Mouse (Mus musculus) heart, embryonic 12.5 days (tissue): ENCODE results near the gene Slco6c1. TPM values are rescaled to one million over a fixed set of nuclear protein-coding genes. Genes with fewer than 3 reads are reported as not detected.

Source experiments
- ATAC-seq: fragments of 200-750 bp; cut with Nextera tagmentation; 2 replicates; pipeline ENCODE4 v1.8.0; 2017; ENCODE audit warnings: moderate TSS enrichment, moderate library complexity; ENCODE audit not compliant: insufficient number of reproducible peaks, low FRiP score
- H3K27ac ChIP-seq: fragments of 300-500 bp; sonication (generic); 2 replicates; pipeline ENCODE4 v1.5.1; 2016; ENCODE audit warnings: mild to moderate bottlenecking, moderate library complexity; ENCODE audit not compliant: poor library complexity, severe bottlenecking
- H3K27me3 ChIP-seq: fragments of 300-500 bp; sonication (generic); replicated peaks from 2 replicates; pipeline ENCODE4 v1.6.1; 2016; ENCODE audit warnings: mild to moderate bottlenecking, moderate library complexity
- H3K36me3 ChIP-seq: fragments of 300-500 bp; sonication (generic); 2 replicates; pipeline ENCODE4 v1.6.1; 2016; ENCODE audit warnings: mild to moderate bottlenecking, moderate library complexity
- H3K4me1 ChIP-seq: fragments of 300-500 bp; sonication (generic); replicated peaks from 2 replicates; pipeline ENCODE4 v1.6.1; 2016; ENCODE audit warnings: mild to moderate bottlenecking
- H3K4me2 ChIP-seq: fragments of 300-500 bp; sonication (generic); 2 replicates; pipeline ENCODE4 v1.6.1; 2016; ENCODE audit warnings: mild to moderate bottlenecking, moderate library complexity
- H3K4me3 ChIP-seq: fragments of 300-500 bp; sonication (generic); 2 replicates; pipeline ENCODE4 v1.5.1; 2016; ENCODE audit warnings: mild to moderate bottlenecking
- H3K9ac ChIP-seq: fragments of 300-500 bp; sonication (generic); 2 replicates; pipeline ENCODE4 v1.6.1; 2016; ENCODE audit warnings: mild to moderate bottlenecking, moderate library complexity
- H3K9me3 ChIP-seq: fragments of 300-500 bp; sonication (generic); replicated peaks from 2 replicates; pipeline ENCODE4 v1.6.1; 2016; ENCODE audit warnings: mild to moderate bottlenecking, moderate library complexity
- WGBS: fragments of 180-500 bp; shearing (Covaris S2); methylation state at CpG from one replicate; pipeline ENCODE4 v1.1.7; 2016; 5-methylcytosine and 5-hydroxymethylcytosine counted together
- polyA plus RNA-seq: library from polyadenylated mRNA; unstranded; fragments of >200 nt; fragmentation: Nextera tagmentation; extraction: Ambion mirVana; gene quantifications from 2 replicates; pipeline ENCODE4 v1.2.1, GENCODE M21; 2016

Slco6c1 gene
- not detected in 2 replicates for polyA plus RNA-seq

DNA sequence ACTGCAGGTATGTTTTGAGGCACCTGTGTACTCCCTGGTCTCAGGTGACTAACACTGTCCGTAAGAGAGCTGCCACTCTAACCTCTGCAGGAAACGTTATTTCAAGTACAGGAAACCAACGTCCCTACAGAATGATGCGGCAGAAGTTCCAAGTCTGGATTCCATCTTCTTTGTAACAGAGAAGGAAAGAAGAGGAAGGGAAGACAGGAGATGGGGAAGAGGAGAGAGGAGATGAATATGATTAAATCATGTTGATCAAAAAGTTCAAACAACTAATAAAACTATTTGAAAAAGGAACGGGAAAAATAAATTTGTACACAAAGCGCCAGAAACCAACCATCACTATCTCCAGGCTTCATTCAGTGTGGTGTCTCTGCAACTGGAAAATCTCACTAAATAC, at the start of gene Slco6c1:
Gene Slco6c1 (minus strand): TSS at position 101 of the 400 bp plus-strand sequence.
- H3K9me3 ChIP-seq, result 0 out of 2 replicates have a peak, but pooled peaks cover 3% of the 10 kb centered on the region
- no peaks in the 10 kb centered on the region for H3K36me3 ChIP-seq
- H3K4me3 ChIP-seq, result no peak within 1 kb of the TSS
- ATAC-seq, result no peak
- WGBS, result 87% methylated on average over 6 of the region's 6 CpGs
- H3K4me2 ChIP-seq, result no peak within 1 kb of the TSS
- no peaks in the 10 kb centered on the region for H3K4me1 ChIP-seq
- H3K27me3 ChIP-seq, result no peaks in the 10 kb centered on the region
- H3K27ac ChIP-seq, result no peak within 1 kb of the TSS
- no peak within 1 kb of the TSS for H3K9ac ChIP-seq

DNA sequence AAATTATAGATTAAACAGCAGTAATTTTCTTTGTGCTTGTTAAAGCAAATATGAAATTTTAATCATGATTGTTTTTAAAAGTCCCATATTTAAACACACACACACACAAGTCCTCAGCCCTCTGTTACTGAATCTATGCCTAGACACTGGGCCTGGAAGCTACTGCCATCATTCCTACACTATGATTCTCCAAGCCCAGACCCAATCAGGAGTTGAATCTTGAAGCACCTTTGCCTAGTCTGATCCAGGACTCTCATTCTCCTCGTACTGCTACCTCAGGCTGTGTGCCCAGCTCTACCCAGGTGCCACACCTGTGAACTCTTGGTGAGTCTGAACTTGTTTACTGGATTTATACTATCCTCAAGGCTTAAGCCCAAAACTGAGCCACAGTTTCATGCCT, 89.1 kb downstream of the Slco6c1 start:
- no peak overlapping the region for H3K9ac ChIP-seq
- no peaks in the 10 kb centered on the region for H3K36me3 ChIP-seq
- H3K4me3 ChIP-seq, result no peak overlapping the region
- 55% methylated on average over 1 of the region's 1 CpGs for WGBS
- H3K9me3 ChIP-seq, result no peaks in the 10 kb centered on the region
- H3K27me3 ChIP-seq, result no peaks in the 10 kb centered on the region
- no peak overlapping the region for H3K27ac ChIP-seq
- H3K4me2 ChIP-seq, result no peak overlapping the region
- H3K4me1 ChIP-seq, result no peaks in the 10 kb centered on the region
- no peak for ATAC-seq

DNA sequence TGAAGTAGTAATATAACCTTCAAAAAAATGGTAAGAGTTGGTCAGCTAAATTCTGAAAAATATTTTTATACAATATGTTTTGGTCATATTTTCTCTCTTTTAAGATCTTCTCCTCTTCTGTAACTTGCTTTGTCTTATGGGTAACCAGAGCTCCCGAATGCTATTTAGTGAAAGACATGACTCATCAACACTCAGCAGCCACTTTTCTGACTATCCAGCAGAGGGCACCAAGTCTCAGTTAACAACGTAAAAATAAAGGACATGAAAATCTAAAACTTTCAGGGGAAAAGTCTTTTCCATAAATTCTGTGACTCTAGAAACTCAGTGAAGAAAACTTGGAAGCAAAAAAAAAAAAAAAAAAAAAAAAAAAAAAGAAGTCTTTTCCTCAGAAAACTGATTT, 89.6 kb downstream of the Slco6c1 start:
- H3K4me2 ChIP-seq, result no peak overlapping the region
- H3K27ac ChIP-seq, result no peak overlapping the region
- H3K9ac ChIP-seq, result no peak overlapping the region
- H3K9me3 ChIP-seq, result no peaks in the 10 kb centered on the region
- WGBS, result 9% methylated on average over 2 of the region's 2 CpGs
- no peaks in the 10 kb centered on the region for H3K4me1 ChIP-seq
- no peak for ATAC-seq
- H3K36me3 ChIP-seq, result no peaks in the 10 kb centered on the region
- H3K4me3 ChIP-seq, result no peak overlapping the region
- H3K27me3 ChIP-seq, result no peaks in the 10 kb centered on the region

DNA sequence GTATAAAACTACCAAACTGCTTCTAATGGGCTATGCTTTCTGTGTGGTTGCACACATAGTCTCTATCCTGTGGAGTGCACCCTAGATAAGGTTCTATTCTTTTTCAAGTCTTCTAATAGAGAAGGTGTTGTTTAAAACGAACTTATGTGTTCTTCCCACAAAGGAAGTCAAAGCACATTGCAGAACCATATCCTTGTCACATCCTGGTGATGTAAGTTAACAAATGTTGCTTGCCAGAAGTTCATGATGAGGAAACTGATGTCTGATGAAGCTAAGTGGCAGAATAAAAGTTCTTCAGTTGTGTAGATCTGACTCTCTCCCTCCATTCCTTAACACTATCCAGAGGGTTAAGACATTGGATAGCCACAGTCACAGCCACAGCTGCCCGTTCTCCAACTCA, 90.1 kb downstream of the Slco6c1 start:
- no peak overlapping the region for H3K27ac ChIP-seq
- no peak overlapping the region for H3K9ac ChIP-seq
- H3K4me2 ChIP-seq, result no peak overlapping the region
- ATAC-seq, result no peak
- no peaks in the 10 kb centered on the region for H3K27me3 ChIP-seq
- WGBS, result 56% methylated on average over 2 of the region's 2 CpGs
- no peak overlapping the region for H3K4me3 ChIP-seq
- no peaks in the 10 kb centered on the region for H3K4me1 ChIP-seq
- H3K9me3 ChIP-seq, result no peaks in the 10 kb centered on the region
- no peaks in the 10 kb centered on the region for H3K36me3 ChIP-seq

DNA sequence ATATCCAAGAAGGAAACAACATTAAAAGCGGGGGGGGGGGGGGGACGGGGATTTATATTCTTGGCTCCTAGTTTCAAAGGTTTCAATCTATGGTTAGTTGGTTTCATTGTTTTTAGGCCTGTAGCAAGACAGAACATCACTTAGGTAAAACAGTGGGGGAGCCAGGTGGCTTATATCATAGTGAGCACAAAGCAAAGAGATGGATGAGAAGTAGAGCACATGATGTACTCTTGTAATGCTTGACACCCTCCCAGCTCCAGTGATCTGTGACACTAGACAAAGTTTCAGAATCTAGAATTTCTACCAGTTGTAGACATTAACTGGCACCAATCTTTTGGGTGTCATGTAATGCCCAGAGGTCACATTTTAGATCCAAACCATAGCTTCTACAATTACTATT, 106.7 kb downstream of the Slco6c1 start:
- no peak for ATAC-seq

DNA sequence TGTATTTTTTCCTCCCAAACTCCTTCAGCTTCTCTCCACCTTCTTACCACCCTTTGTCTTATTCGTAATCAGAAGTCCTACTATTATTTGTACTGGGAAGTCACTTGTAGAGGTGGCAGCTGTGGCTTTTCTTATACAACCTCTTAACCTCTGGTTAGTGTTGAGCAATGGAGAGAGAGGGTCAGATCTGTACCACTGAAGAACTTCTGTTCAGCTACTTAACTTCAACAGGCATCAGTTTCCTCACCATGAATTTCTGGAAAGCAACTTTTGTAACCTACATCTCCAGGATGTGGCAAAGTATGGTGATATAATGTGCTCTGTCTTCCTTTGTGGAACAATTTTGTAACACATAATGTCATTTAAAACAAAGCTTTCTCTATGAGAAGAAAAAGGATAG, 108.7 kb downstream of the Slco6c1 start:
- no peak overlapping the region for H3K27ac ChIP-seq
- WGBS, result 40% methylated on average over 1 of the region's 1 CpGs
- H3K27me3 ChIP-seq, result no peaks in the 10 kb centered on the region
- no peak overlapping the region for H3K4me3 ChIP-seq
- H3K4me2 ChIP-seq, result no peak overlapping the region
- ATAC-seq, result no peak
- H3K9ac ChIP-seq, result no peak overlapping the region
- no peaks in the 10 kb centered on the region for H3K4me1 ChIP-seq
- no peaks in the 10 kb centered on the region for H3K36me3 ChIP-seq
- H3K9me3 ChIP-seq, result no peaks in the 10 kb centered on the region

More for the DNA sequence above, 106.7 kb downstream of the Slco6c1 start:
- no peak overlapping the region for H3K27ac ChIP-seq
- no peak overlapping the region for H3K4me2 ChIP-seq
- H3K9ac ChIP-seq, result no peak overlapping the region
- H3K9me3 ChIP-seq, result no peaks in the 10 kb centered on the region
- WGBS, result 74% methylated on average over 2 of the region's 2 CpGs
- no peaks in the 10 kb centered on the region for H3K27me3 ChIP-seq
- no peaks in the 10 kb centered on the region for H3K36me3 ChIP-seq
- H3K4me1 ChIP-seq, result no peaks in the 10 kb centered on the region
- H3K4me3 ChIP-seq, result no peak overlapping the region

DNA sequence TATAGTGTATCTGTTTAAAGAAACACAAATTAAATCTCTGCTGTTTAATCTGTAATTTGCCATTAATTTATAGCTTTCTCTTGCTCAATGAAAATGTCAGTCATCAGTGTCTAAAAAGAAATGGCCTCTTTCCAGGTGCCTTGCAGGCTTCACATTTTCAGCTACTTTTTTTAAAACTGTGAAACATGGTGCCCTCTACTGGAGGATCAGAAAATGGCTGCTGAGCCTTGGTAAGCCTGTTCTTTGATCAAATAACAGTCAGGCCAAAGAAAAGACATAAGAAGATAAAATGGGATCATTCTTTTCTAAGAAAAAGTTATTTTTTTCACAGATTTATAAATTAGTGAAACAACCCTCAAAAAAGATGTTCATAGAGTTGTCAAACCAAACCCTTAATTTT, 109.1 kb downstream of the Slco6c1 start:
- H3K9me3 ChIP-seq, result no peaks in the 10 kb centered on the region
- no peak overlapping the region for H3K9ac ChIP-seq
- no peak overlapping the region for H3K4me3 ChIP-seq
- no peak overlapping the region for H3K4me2 ChIP-seq
- no peaks in the 10 kb centered on the region for H3K27me3 ChIP-seq
- H3K36me3 ChIP-seq, result no peaks in the 10 kb centered on the region
- ATAC-seq, result no peak
- H3K27ac ChIP-seq, result no peak overlapping the region
- no peaks in the 10 kb centered on the region for H3K4me1 ChIP-seq
